Mouse (Mus musculus) common myeloid progenitor, adult 5-6 weeks (primary cell): ENCODE results near the gene Mtm1. TPM values are rescaled to one million over a fixed set of nuclear protein-coding genes. Genes with fewer than 3 reads are reported as not detected.

Experiments used
- ATAC-seq: replicated peaks from 2 replicates; pipeline ENCODE4 v1.8.0; 2016; ENCODE audit warnings: low read depth, mild to moderate bottlenecking, moderate TSS enrichment, inconsistent platforms; ENCODE audit not compliant: poor library complexity, severe bottlenecking
- total RNA-seq: library from RNA; stranded (forward); fragments of 200-1000, 187-1606 nt; gene quantifications from 2 replicates; pipeline ENCODE4 v1.2.3, GENCODE M21; 2017

Mtm1 gene
- 16.3 and 20.1 TPM in 2 replicates for total RNA-seq

- ATAC-seq: no peak
These were observed at the start of gene Mtm1 for GRCm38 (mm10) chrX:71210467-71210866. TSS of gene Mtm1 (plus strand) at chrX:71210767.

- no peak for ATAC-seq
These were observed 29.0 kb upstream of the Mtm1 start for GRCm38 (mm10) chrX:71181526-71181925.

- no peak for ATAC-seq
These were observed 26.9 kb upstream of the Mtm1 start for GRCm38 (mm10) chrX:71183671-71184070.

GRCm38 (mm10) chrX:71186396-71186795, 24.2 kb upstream of the Mtm1 start:
- ATAC-seq: no peak

- no peak for ATAC-seq
These were observed 5.8 kb upstream of the Mtm1 start for GRCm38 (mm10) chrX:71204776-71205175.

GRCm38 (mm10) chrX:71205821-71206542, 4.6 kb upstream of the Mtm1 start:
- peak; percentile 77 for ATAC-seq

- ATAC-seq: peak; percentile 70
These were observed 4.0 kb upstream of the Mtm1 start for GRCm38 (mm10) chrX:71206595-71206994.

GRCm38 (mm10) chrX:71212911-71213310, 2.3 kb downstream of the Mtm1 start:
- ATAC-seq: no peak

GRCm38 (mm10) chrX:71214441-71215112, 4.0 kb downstream of the Mtm1 start:
- peak; percentile 95 for ATAC-seq

- peak; percentile 60 for ATAC-seq
These were observed 4.6 kb downstream of the Mtm1 start for GRCm38 (mm10) chrX:71215113-71215708.

GRCm38 (mm10) chrX:71216879-71217278, 6.3 kb downstream of the Mtm1 start:
- ATAC-seq: no peak

GRCm38 (mm10) chrX:71218853-71219252, 8.3 kb downstream of the Mtm1 start:
- no peak for ATAC-seq

- peak; percentile 32; the same call in 1 of the 2 replicates for ATAC-seq
These were observed 10.3 kb downstream of the Mtm1 start for GRCm38 (mm10) chrX:71220896-71221295.

GRCm38 (mm10) chrX:71222648-71223408, 12.3 kb downstream of the Mtm1 start:
- ATAC-seq: no peak

GRCm38 (mm10) chrX:71226881-71227280, 16.3 kb downstream of the Mtm1 start:
- ATAC-seq: 0 out of 2 replicates have a peak, but pooled peaks have one; percentile 39

GRCm38 (mm10) chrX:71228200-71228599, 17.6 kb downstream of the Mtm1 start:
- no peak for ATAC-seq

- ATAC-seq: no peak
These were observed 20.3 kb downstream of the Mtm1 start for GRCm38 (mm10) chrX:71230847-71231246.

- ATAC-seq: no peak
These were observed 45.9 kb downstream of the Mtm1 start for GRCm38 (mm10) chrX:71256422-71256821.

GRCm38 (mm10) chrX:71260857-71261256, 50.3 kb downstream of the Mtm1 start:
- ATAC-seq: no peak

GRCm38 (mm10) chrX:71264316-71264715, 53.7 kb downstream of the Mtm1 start:
- no peak for ATAC-seq
